Mouse (Mus musculus) sigmoid colon, adult 10 weeks (tissue): ENCODE data around the gene Wdr86. TPM values are rescaled to one million over a fixed set of nuclear protein-coding genes. Genes with fewer than 3 reads are reported as not detected.

Source experiments
- polyA plus RNA-seq: library from polyadenylated mRNA; stranded (reverse); fragments of 350-450 nt; fragmentation: Illumina TruSeq; extraction: RNeasy Lipid Tissue Mini Kit (QIAGEN cat#74804); gene quantifications from one replicate; pipeline ENCODE4 v1.2.3, GENCODE M21; 2014; ENCODE audit warnings: low read depth, low replicate concordance

Gene Wdr86
- polyA plus RNA-seq = not detected

GRCm38 (mm10) chr5:24730488-24730871 is at the start of gene Wdr86:
TSS of gene Wdr86 (minus strand) at chr5:24730727.

GRCm38 (mm10) chr5:24757816-24758215 is 27.3 kb upstream of the Wdr86 start, which contains the start of gene Crygn:
TSS of gene Crygn (minus strand) at chr5:24758008.

GRCm38 (mm10) chr5:24685366-24686093 is 45.0 kb downstream of the Wdr86 start, which contains the start of gene Nub1:
TSS of gene Nub1 (plus strand) at chr5:24685532.

Other genes starting within 250 kb of the Wdr86 start
- not detected for gene Gbx1, start 203.5 kb downstream of the Wdr86 start, polyA plus RNA-seq
- gene Asb10, start 189.7 kb downstream of the Wdr86 start, polyA plus RNA-seq = not detected
- not detected for gene 4931409K22Rik, start 173.9 kb downstream of the Wdr86 start, polyA plus RNA-seq
- 6.9 TPM for gene Abcf2, start 153.3 kb downstream of the Wdr86 start, polyA plus RNA-seq
- 0.79 TPM for gene Chpf2, start 144.0 kb downstream of the Wdr86 start, polyA plus RNA-seq
- gene Smarcd3, start 106.3 kb downstream of the Wdr86 start, polyA plus RNA-seq = 1.2 TPM
- gene Nub1, start 45.2 kb downstream of the Wdr86 start, polyA plus RNA-seq = 39.2 TPM
- gene Crygn, start 27.3 kb upstream of the Wdr86 start, polyA plus RNA-seq = not detected
- 388 TPM for gene Rheb, start 111.9 kb upstream of the Wdr86 start, polyA plus RNA-seq